Mouse (Mus musculus) brain, embryonic 14.5 days (tissue): Measurements from ENCODE around the gene Cebpa.

Experiments
- CTCF ChIP-seq: fragments of 200-500 bp; IDR thresholded peaks from 2 replicates; pipeline ENCODE4 v1.5.1; 2012; ENCODE audit warnings: inconsistent platforms, mild to moderate bottlenecking, moderate library complexity, borderline replicate concordance; ENCODE audit not compliant: insufficient read depth, insufficient read length; ENCODE audit errors: extremely low read depth
- POLR2A ChIP-seq: fragments of 200-500 bp; IDR thresholded peaks from 2 replicates; pipeline ENCODE4 v1.6.1; 2012; ENCODE audit warnings: mild to moderate bottlenecking, inconsistent platforms, borderline replicate concordance; ENCODE audit not compliant: poor library complexity, insufficient read depth, insufficient read length, severe bottlenecking; ENCODE audit errors: extremely low read depth

GRCm38 (mm10) chr7:35142522-35142921 lies 23.4 kb downstream of the Cebpa start:
- no peak for TF ChIP-seq CTCF
- TF ChIP-seq POLR2A = no peak
